Comparison of ENCODE assay signal across 16 mouse cellular contexts in genomic region chr5:128637071-128638015, GRCm38 (mm10). TPM values are rescaled to one million over a fixed set of nuclear protein-coding genes. Genes with fewer than 3 reads are reported as not detected.
DNase-seq lines count a peak whose midpoint lies in the region; ATAC-seq and TF ChIP-seq lines count a peak whose summit lies in the region.
"Had no signal": no experiment of that assay in that cellular context is flagged by ENCODE, and none has a peak within 500 bp of the region (broad histone marks: within the 10 kb centered on the region; RNA-seq: fewer than 3 reads in every experiment).

No protein-coding gene starts in this region.

- 81% methylated on average over 24 of the region's 26 CpGs for WGBS in lung, embryonic 14.5 days
- WGBS in limb, embryonic 11.5 days = 70% methylated on average over 26 of the region's 26 CpGs
- WGBS in lung, postnatal 0 days = 88% methylated on average over 24 of the region's 26 CpGs

- no peak overlapping the region for H3K4me3 ChIP-seq in lung, embryonic 14.5 days (ENCODE audit: low read depth, low read length)
- no peak overlapping the region for H3K4me3 ChIP-seq in limb, embryonic 11.5 days (ENCODE audit: low read depth, low read length)
- no peak overlapping the region for H3K4me3 ChIP-seq in lung, postnatal 0 days (ENCODE audit: low read depth, low read length)
- H3K4me3 ChIP-seq: forebrain, embryonic 12.5 days; heart, embryonic 12.5 days; hindbrain, embryonic 13.5 days had no signal

- H3K4me1 ChIP-seq in lung, embryonic 14.5 days (ENCODE audit: insufficient read depth) = no peaks in the 10 kb centered on the region
- peaks cover 6% of the 10 kb centered on the region; the same call in 1 of the 2 replicates for H3K4me1 ChIP-seq in limb, embryonic 11.5 days (ENCODE audit: control insufficient read depth, insufficient read depth, low read length)
- H3K4me1 ChIP-seq in lung, postnatal 0 days (ENCODE audit: insufficient read depth, low read depth, low read length) = no peaks in the 10 kb centered on the region
- H3K4me1 ChIP-seq: forebrain, embryonic 12.5 days; heart, embryonic 12.5 days; hindbrain, embryonic 13.5 days had no signal

- no peak for ATAC-seq in lung, embryonic 14.5 days (ENCODE audit: insufficient read depth)
- ATAC-seq in limb, embryonic 11.5 days (ENCODE audit: insufficient number of reproducible peaks, low FRiP score, low TSS enrichment, low read depth) = no peak
- ATAC-seq in lung, postnatal 0 days = no peak
- ATAC-seq: CD4-positive, CD25-positive, alpha-beta regulatory T cell, adult 4 months; midbrain, embryonic 16.5 days had no signal

- peak; percentile 23 for TF ChIP-seq CTCF in lung, embryonic 14.5 days (IDR thresholded peaks at IDR 0.05; ENCODE audit: low read depth)
- TF ChIP-seq CTCF in lung, postnatal 0 days (IDR thresholded peaks at IDR 0.05) = no peak

- no peak overlapping the region for H3K4me2 ChIP-seq in lung, embryonic 14.5 days
- no peak overlapping the region for H3K4me2 ChIP-seq in limb, embryonic 11.5 days (ENCODE audit: low read depth, severe bottlenecking)
- H3K4me2 ChIP-seq in lung, postnatal 0 days (replicated peaks; ENCODE audit: low read depth, low read length) = no peak overlapping the region
- H3K4me2 ChIP-seq: forebrain, embryonic 12.5 days; heart, embryonic 12.5 days; hindbrain, embryonic 13.5 days had no signal

- no peak overlapping the region for H3K27ac ChIP-seq in lung, embryonic 14.5 days (ENCODE audit: low read depth)
- H3K27ac ChIP-seq in limb, embryonic 11.5 days (replicated peaks; ENCODE audit: low read depth, low read length) = no peak overlapping the region
- no peak overlapping the region for H3K27ac ChIP-seq in lung, postnatal 0 days (ENCODE audit: low read length)
- H3K27ac ChIP-seq: forebrain, embryonic 12.5 days; hindbrain, embryonic 13.5 days had no signal

- no peaks in the 10 kb centered on the region for H3K36me3 ChIP-seq in lung, embryonic 14.5 days (ENCODE audit: insufficient read depth)
- H3K36me3 ChIP-seq in limb, embryonic 11.5 days (ENCODE audit: control insufficient read depth, insufficient read depth, low read length) = no peaks in the 10 kb centered on the region
- H3K36me3 ChIP-seq in lung, postnatal 0 days (ENCODE audit: insufficient read depth, low read length) = no peaks in the 10 kb centered on the region
- H3K36me3 ChIP-seq: forebrain, embryonic 12.5 days; heart, embryonic 12.5 days; hindbrain, embryonic 13.5 days had no signal

- no peak for DNase-seq in lung, embryonic 14.5 days
- no peak for DNase-seq in lung, postnatal 10 days
- peak; percentile 89 for DNase-seq in ZHBTc4 (ENCODE audit: low read depth, low spot score)
- DNase-seq in limb, embryonic 11.5 days (ENCODE audit: low spot score) = peak; percentile 69
- peak; percentile 27 to 50 for DNase-seq in thymus, postnatal 36 days
- no peak for DNase-seq in right cerebral cortex, postnatal 4 days
- no peak for DNase-seq in lung, postnatal 0 days (ENCODE audit: low spot score)
- DNase-seq: cerebellum, postnatal 36 days; gastrocnemius, postnatal 25 days; kidney, adult 2 months; liver had no signal

- H3K27me3 ChIP-seq in lung, embryonic 14.5 days (ENCODE audit: insufficient read depth, low read length) = no peaks in the 10 kb centered on the region
- H3K27me3 ChIP-seq in limb, embryonic 11.5 days (ENCODE audit: control insufficient read depth, insufficient read depth, low read length) = no peaks in the 10 kb centered on the region
- H3K27me3 ChIP-seq in lung, postnatal 0 days (replicated peaks; ENCODE audit: insufficient read depth, low read length) = no peaks in the 10 kb centered on the region
- H3K27me3 ChIP-seq: forebrain, embryonic 12.5 days; heart, embryonic 12.5 days; hindbrain, embryonic 13.5 days had no signal

- no peaks in the 10 kb centered on the region for H3K9me3 ChIP-seq in lung, embryonic 14.5 days (ENCODE audit: low read depth, low read length)
- no peaks in the 10 kb centered on the region for H3K9me3 ChIP-seq in limb, embryonic 11.5 days (ENCODE audit: control insufficient read depth, low read length)
- no peaks in the 10 kb centered on the region for H3K9me3 ChIP-seq in lung, postnatal 0 days (ENCODE audit: low read length)
- H3K9me3 ChIP-seq: forebrain, embryonic 12.5 days; hindbrain, embryonic 13.5 days had no signal

- TF ChIP-seq EP300 in lung, postnatal 0 days (IDR thresholded peaks at IDR 0.05) = no peak

- H3K9ac ChIP-seq in lung, embryonic 14.5 days = no peak overlapping the region
- H3K9ac ChIP-seq in limb, embryonic 11.5 days (ENCODE audit: low read length) = no peak overlapping the region
- H3K9ac ChIP-seq in lung, postnatal 0 days (replicated peaks; ENCODE audit: low read depth) = no peak overlapping the region
- H3K9ac ChIP-seq: forebrain, embryonic 12.5 days; heart, embryonic 12.5 days; hindbrain, embryonic 13.5 days had no signal

RNA-seq across cellular contexts. Expression of gene Fzd10, which starts 36.7 kb away (rescaled TPM):
- polyA plus RNA-seq in lung, embryonic 14.5 days (2014; fragmentation: Nextera tagmentation; extraction: Ambion mirVana) = 1.7 and 2.1 TPM in 2 replicates
- 7.9 and 8.5 TPM in 2 replicates for polyA plus RNA-seq in limb, embryonic 11.5 days (2014; fragmentation: Nextera tagmentation; extraction: Ambion mirVana)
- 0.29 and 0.35 TPM in 2 replicates for polyA plus RNA-seq in lung, postnatal 0 days (2015; fragmentation: Nextera tagmentation; extraction: Ambion mirVana)
- polyA plus RNA-seq: CD4-positive, CD25-positive, alpha-beta regulatory T cell, adult 4 months had no signal

Comparison
In these comparisons a context has a peak if more than half of its experiments do, and no peak if none do; other contexts are left out.
1. DNase-seq: peak in ZHBTc4 (single experiment), limb, embryonic 11.5 days (single experiment) and thymus, postnatal 36 days (2 of 2); none in lung, embryonic 14.5 days (single experiment), lung, postnatal 10 days (single experiment), right cerebral cortex, postnatal 4 days (single experiment) and lung, postnatal 0 days (single experiment).